Mouse (Mus musculus) 3T3-L1 (cell line): ENCODE results near the gene Podn.

ENCODE experiments used
- DNase-seq: peaks from one replicate; pipeline ENCODE4 v3.0.0-alpha.2; 2015; ENCODE audit warnings: low read depth, low spot score

Gene Podn

DNA sequence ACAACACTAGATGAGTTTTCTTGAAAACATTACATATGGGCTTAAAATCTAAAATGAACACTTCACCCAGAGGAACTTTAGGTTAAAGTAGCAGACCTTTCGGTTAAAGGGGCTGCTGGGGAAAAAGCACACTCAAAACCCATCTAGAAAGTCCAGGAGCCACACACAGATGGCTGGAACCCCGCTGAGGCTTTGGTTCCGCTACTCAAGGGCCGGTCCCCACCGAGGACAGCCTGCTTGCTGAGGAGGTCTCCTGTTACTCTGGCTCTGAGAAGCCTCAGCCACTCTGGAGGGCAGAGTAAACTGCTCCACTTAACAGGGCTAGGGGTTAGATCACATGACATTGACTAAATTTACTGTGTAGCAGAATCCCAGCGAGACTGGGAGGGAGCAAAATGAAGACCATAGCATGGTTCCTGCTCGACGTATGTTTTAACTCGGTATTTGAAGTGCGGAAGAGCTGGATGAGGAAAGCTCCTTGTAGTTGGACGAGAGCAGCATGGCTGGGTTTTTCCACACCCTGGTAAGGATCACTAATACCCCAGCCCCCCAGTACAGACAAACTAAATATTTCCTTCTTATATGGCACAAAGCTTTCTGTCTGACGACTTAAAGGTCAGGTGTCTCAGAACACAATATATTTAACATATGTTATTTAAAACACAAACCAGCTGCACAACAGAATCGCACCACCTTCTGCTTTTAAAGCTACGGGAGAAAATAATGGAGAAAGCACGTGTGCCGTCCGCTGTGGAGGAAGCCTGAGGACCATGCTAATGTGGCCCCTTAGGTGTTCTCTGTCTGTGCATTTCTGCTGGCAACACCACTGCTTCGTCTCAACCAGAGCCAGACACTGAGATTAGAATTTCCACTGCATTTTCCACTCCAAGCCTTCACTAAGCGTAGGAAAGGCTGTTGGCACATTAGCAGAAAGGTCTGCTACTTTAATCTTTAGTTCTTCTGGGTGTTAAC lies 50.8 kb downstream of the Podn start:
- DNase-seq = no peak

- DNase-seq = no peak
Measured at GRCm38 (mm10) chr4:108037027-108037426, 59.2 kb downstream of the Podn start.

- peak; percentile 79 for DNase-seq
Measured at GRCm38 (mm10) chr4:108033041-108033764, 63.0 kb downstream of the Podn start.

- DNase-seq = no peak
Measured at GRCm38 (mm10) chr4:108032352-108032849, 63.8 kb downstream of the Podn start.

GRCm38 (mm10) chr4:108031502-108032351 lies 64.5 kb downstream of the Podn start:
- DNase-seq = no peak

- DNase-seq = no peak
Measured at GRCm38 (mm10) chr4:108030888-108031501, 65.2 kb downstream of the Podn start.

- no peak for DNase-seq
Measured at GRCm38 (mm10) chr4:108026193-108026592, 70.1 kb downstream of the Podn start.

GRCm38 (mm10) chr4:108025269-108025668 lies 71.0 kb downstream of the Podn start:
- no peak for DNase-seq

GRCm38 (mm10) chr4:108024641-108025040 lies 71.6 kb downstream of the Podn start:
- peak; percentile 11 for DNase-seq

DNA sequence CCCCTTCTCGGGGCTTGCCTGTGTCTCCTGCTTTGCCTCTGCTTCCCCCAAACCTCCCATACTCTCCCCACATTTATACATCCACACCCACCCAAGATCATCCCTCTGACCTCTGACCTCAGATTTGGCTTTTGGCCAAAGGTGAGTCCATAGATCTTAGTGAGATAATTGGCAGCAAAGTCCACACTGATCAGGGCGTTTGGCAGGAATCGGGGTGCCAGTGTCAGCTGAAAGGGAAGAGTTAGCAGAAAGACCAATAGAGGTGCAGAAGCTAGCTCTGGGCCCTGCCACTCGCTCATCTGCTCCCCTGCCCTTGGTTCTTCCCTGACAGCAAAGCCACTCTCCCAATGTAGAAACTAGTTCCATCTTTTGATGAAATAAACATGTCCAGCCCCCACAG lies 73.1 kb downstream of the Podn start:
- no peak for DNase-seq

DNA sequence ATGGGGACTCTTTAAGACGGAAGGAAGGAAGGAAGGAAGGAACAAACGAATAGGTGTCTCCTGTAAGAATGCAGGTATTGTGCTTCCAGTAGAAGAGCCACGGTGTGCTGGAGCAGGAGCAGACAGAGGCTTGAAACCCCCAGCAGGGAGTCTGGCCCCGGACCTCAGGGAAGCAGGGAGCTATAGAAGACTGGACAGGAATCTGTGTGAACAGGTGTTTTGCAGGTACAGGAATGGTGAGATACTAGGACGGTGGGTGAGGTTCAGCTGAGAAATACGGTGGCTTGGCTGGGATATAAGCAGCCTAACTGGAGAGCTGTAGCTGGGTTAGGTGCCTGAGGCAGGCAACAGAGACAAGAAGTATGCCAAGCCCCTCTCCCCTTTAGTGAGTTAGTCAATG lies 76.1 kb downstream of the Podn start:
- no peak for DNase-seq

GRCm38 (mm10) chr4:108018961-108019921 lies 77.0 kb downstream of the Podn start:
- DNase-seq = peak; percentile 25

DNA sequence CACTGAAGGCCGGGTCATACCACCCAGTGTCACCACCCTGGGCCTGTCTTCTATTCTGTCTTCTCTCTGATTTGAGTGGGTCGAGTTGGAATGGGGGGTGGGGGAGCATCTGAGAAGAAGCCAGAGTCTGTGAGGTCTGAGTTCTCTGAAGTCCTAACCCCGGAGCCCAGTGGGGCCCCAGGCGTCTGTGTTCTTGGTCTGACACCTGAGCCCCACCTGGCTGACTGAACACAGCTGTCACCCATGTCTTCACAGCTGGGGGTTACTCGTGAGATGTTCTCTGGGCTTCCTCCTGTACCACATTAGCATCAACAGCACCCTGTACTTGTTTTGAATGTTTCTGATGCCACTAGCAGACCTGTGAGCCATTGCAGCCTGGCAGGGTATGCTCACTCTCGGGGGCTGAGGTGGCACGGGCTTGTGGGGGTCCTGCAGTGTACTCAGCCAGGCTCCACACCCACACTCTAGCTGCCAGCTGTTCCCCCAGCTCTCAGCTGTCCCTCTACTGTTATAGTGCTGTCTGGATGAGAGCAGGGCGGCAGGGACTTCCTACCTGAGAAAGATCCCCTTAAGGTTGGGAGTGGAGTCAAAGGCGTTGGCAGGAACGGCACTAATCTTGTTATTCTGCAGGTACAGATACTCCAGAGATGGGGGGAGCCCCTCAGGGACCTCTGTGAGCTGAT lies 77.9 kb downstream of the Podn start:
- DNase-seq = no peak

DNA sequence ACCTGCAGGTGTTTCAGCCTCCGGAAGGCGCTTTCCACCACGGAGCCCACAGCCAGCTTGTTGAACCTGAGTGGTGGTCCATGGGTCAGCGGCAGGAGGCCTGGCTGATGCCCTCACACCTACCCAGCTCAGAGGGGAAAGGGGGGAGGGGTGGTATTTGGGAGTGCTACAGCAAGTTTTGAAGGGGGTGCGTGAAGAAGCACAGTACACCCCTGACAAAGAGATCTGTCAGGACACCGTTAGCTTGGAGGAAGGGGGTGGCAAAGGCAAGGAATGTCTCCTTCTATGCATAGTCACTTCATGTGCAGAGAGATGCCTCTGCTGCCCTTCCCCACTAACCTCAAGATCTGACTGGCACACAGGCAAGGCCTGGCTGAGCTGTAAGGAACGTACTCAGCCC lies 78.4 kb downstream of the Podn start:
- no peak for DNase-seq

DNA sequence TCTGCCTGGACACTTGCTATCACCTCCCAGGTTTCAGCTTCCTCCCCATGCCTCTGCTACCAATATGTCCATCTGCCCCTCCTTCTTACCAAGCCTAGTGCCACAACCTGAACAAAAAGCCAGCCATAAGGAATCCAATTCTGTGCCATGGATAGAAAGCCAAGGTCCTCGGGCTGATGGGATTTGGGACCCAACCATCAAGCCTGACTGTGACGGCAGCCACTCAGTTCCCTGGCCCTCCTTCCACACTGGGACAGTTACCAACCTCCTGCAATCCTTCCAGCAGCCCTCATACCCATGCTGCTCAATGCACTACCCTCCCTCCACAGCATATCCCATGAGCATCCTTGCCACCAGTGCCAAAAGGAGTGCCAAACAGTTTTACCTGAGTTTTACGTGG lies 79.9 kb downstream of the Podn start:
- no peak for DNase-seq

DNA sequence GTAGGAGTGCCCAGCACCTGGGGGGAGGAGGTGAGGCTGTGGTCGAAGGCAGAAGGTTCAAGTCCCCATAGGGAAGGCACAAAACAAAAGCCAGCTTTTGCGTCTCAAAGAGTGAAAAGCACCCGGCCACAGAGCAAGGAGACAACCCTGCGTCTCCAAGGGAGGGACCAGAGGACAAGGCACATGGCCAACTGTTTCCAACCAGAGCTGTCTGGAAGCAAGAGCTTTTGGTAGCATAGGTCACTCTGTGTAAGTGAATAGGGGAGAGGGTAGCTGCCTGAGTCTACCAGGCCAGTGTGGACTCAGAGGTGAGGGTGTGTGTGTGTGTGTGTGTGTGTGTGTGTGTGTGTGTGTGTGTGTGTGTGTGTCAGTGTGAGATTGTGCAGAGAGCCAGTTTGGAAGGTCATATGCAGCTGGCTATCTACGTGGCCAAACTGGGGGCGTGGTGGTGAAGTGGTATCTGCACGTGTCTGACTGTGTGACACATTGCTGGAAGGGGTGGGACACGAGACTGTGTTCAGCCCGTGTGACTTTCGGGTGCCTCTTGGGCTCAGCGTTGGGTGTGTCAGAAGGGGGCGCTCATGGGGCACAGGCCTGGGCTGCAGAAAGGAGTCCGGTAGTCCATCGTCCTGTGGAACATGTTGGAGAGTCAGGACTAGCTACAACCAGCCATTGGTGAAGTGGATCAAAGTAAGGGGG lies 81.0 kb downstream of the Podn start:
- no peak for DNase-seq

DNA sequence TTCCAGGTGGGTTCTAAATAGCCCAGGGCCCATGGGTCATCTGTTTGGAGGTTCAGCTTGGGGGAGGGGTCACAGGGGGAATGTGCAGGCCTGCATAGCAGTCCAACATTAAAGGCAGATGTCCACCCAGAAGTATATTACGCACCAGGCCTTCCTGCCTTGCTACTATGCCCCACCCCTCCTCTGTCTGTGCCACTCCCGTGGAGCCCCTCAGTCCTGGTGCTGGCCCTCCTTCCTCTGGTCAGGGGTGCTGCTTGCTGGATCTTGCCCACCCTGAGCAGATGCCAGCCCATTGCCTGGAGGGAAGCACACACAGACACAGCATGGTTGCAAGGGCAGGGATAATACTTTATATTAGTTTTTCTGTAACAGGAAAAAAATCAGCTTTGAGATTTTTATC lies 81.8 kb downstream of the Podn start:
- no peak for DNase-seq

GRCm38 (mm10) chr4:108008541-108008940 lies 87.7 kb downstream of the Podn start:
- DNase-seq = no peak
